9 mouse cellular contexts compared by ENCODE assay signal in the genomic region with DNA sequence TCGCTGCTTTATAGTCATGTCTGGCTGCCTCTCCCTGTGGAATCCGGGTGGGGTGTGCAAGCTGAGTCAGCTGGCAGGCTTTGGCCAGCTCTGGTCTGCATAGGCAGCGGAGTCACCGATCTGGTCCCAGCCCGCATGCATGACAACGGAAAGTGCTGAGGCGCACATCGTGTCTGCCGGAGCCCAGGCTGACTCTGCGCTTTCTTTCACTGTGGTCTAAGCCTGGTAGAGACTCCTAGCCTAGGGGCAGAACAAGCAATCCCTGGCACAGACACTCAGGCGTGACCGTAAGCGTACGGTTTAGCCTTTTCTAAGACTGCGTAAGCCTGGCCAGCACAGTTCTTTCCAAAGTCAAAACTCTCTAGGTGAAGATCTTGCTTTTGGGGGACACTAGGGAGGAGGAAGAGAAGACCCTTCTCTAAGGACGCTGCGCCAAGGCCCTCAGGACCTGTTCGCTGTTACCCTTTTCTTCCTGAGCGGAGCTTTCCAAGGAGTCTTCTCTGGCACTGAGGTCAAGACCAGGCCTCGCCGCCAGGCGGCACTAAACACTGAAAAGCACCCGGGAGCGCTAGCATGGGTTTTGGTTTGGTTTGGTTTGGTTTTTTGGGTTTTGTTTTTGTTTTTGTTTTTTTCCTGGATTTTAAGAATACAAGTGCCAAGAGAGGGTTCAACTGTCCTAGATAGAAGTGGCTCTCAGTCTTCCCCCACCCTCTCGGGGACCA. TPM values are rescaled to one million over a fixed set of nuclear protein-coding genes. Genes with fewer than 3 reads are reported as not detected.
DNase-seq lines count a peak whose midpoint lies in the region; ATAC-seq and TF ChIP-seq lines count a peak whose summit lies in the region.
"Had no signal": no experiment of that assay in that cellular context is flagged by ENCODE, and none has a peak within 500 bp of the region (broad histone marks: within the 10 kb centered on the region; RNA-seq: fewer than 3 reads in every experiment).

A gene (minus strand): TSS at position 10 of the 722 bp plus-strand sequence.

- H3K36me3 ChIP-seq in heart, embryonic 11.5 days (ENCODE audit: control insufficient read depth, insufficient read depth, low read length) = no peaks in the 10 kb centered on the region
- H3K36me3 ChIP-seq in G1E (replicated peaks) = no peaks in the 10 kb centered on the region
- H3K36me3 ChIP-seq in heart, postnatal 0 days (replicated peaks; ENCODE audit: control insufficient read depth, insufficient read depth, low read length) = no peaks in the 10 kb centered on the region
- no peaks in the 10 kb centered on the region for H3K36me3 ChIP-seq in midbrain, embryonic 15.5 days (replicated peaks)
- H3K36me3 ChIP-seq: limb, embryonic 13.5 days had no signal

- H3K9ac ChIP-seq in heart, embryonic 11.5 days (ENCODE audit: low read depth, low read length) = no peak within 1 kb of the TSS
- no peak within 1 kb of the TSS for H3K9ac ChIP-seq in heart, postnatal 0 days (replicated peaks; ENCODE audit: low read depth, low read length)
- peak within 1 kb of the TSS; percentile 7; the same call in 1 of the 2 replicates for H3K9ac ChIP-seq in midbrain, embryonic 15.5 days
- H3K9ac ChIP-seq: limb, embryonic 13.5 days had no signal

- no peak for DNase-seq in heart, adult 11 months
- no peak for DNase-seq in G1E (ENCODE audit: low spot score)
- DNase-seq in cerebellum, postnatal 36 days = peak; percentile 71 to 74
- no peak for DNase-seq in heart, postnatal 0 days (ENCODE audit: low spot score)
- DNase-seq in kidney, postnatal 36 days = peak; percentile 58 to 81
- DNase-seq in natural killer cell, adult 2 months (ENCODE audit: low spot score in 2 of 2) = no peak

- H3K4me3 ChIP-seq in heart, embryonic 11.5 days (ENCODE audit: low read depth, low read length) = 0 out of 2 replicates have a peak within 1 kb of the TSS, but pooled peaks have one; percentile 8
- no peak within 1 kb of the TSS for H3K4me3 ChIP-seq in G1E (ENCODE audit: low read depth, low read length)
- H3K4me3 ChIP-seq in heart, postnatal 0 days (ENCODE audit: low read depth, low read length) = no peak within 1 kb of the TSS
- peak within 1 kb of the TSS; percentile 27 for H3K4me3 ChIP-seq in midbrain, embryonic 15.5 days
- H3K4me3 ChIP-seq: limb, embryonic 13.5 days had no signal

- 4% methylated on average over 25 of the region's 25 CpGs for WGBS in heart, embryonic 11.5 days (ENCODE audit: insufficient replicate concordance)
- 4% methylated on average over 25 of the region's 25 CpGs for WGBS in heart, postnatal 0 days
- 4% methylated on average over 25 of the region's 25 CpGs for WGBS in midbrain, embryonic 15.5 days

- no peak for ATAC-seq in heart, embryonic 11.5 days (replicated peaks; ENCODE audit: insufficient number of reproducible peaks, low FRiP score, low TSS enrichment)
- ATAC-seq in G1E (ENCODE audit: extremely low read depth, insufficient number of reproducible peaks, low FRiP score, poor library complexity, severe bottlenecking) = no peak
- no peak for ATAC-seq in heart, postnatal 0 days (ENCODE audit: insufficient read depth, low read depth)
- peak; percentile 43; the same call in 1 of the 2 replicates for ATAC-seq in midbrain, embryonic 15.5 days (replicated peaks)

- peak within 1 kb of the TSS; percentile 29 for H3K4me2 ChIP-seq in heart, embryonic 11.5 days
- H3K4me2 ChIP-seq in heart, postnatal 0 days (ENCODE audit: low read depth, low read length) = no peak within 1 kb of the TSS
- peak within 1 kb of the TSS; percentile 47 for H3K4me2 ChIP-seq in midbrain, embryonic 15.5 days
- H3K4me2 ChIP-seq: limb, embryonic 13.5 days had no signal

- no peak for TF ChIP-seq EP300 in heart, postnatal 0 days (IDR thresholded peaks at IDR 0.05; ENCODE audit: low read depth)

- peaks cover 92% of the 10 kb centered on the region for H3K27me3 ChIP-seq in heart, embryonic 11.5 days (ENCODE audit: control insufficient read depth, insufficient read depth, low read length)
- H3K27me3 ChIP-seq in G1E (ENCODE audit: insufficient read depth, low read length) = peaks cover 9% of the 10 kb centered on the region; the same call in 1 of the 2 replicates
- peaks cover 92% of the 10 kb centered on the region for H3K27me3 ChIP-seq in heart, postnatal 0 days (ENCODE audit: control insufficient read depth, insufficient read depth, low read length)
- peaks cover 85% of the 10 kb centered on the region for H3K27me3 ChIP-seq in midbrain, embryonic 15.5 days (replicated peaks)

- H3K27ac ChIP-seq in heart, embryonic 11.5 days (ENCODE audit: low read depth, low read length) = no peak within 1 kb of the TSS
- no peak within 1 kb of the TSS for H3K27ac ChIP-seq in heart, postnatal 0 days (ENCODE audit: low read depth)
- no peak within 1 kb of the TSS for H3K27ac ChIP-seq in midbrain, embryonic 15.5 days
- H3K27ac ChIP-seq: limb, embryonic 13.5 days had no signal

- no peaks in the 10 kb centered on the region for H3K9me3 ChIP-seq in heart, embryonic 11.5 days (replicated peaks; ENCODE audit: control insufficient read depth, low read length)
- H3K9me3 ChIP-seq in G1E (replicated peaks) = no peaks in the 10 kb centered on the region
- H3K9me3 ChIP-seq in heart, postnatal 0 days (replicated peaks; ENCODE audit: control insufficient read depth, low read length) = no peaks in the 10 kb centered on the region
- no peaks in the 10 kb centered on the region for H3K9me3 ChIP-seq in midbrain, embryonic 15.5 days
- H3K9me3 ChIP-seq: limb, embryonic 13.5 days had no signal

- H3K4me1 ChIP-seq in heart, embryonic 11.5 days (ENCODE audit: control insufficient read depth, insufficient read depth, low read length) = 0 out of 2 replicates have a peak, but pooled peaks cover 4% of the 10 kb centered on the region
- H3K4me1 ChIP-seq in G1E (ENCODE audit: insufficient read depth, low read depth, low read length) = no peaks in the 10 kb centered on the region
- no peaks in the 10 kb centered on the region for H3K4me1 ChIP-seq in heart, postnatal 0 days (ENCODE audit: control insufficient read depth, insufficient read depth)
- peaks cover 16% of the 10 kb centered on the region for H3K4me1 ChIP-seq in midbrain, embryonic 15.5 days

- TF ChIP-seq CTCF in G1E (IDR thresholded peaks at IDR 0.05; ENCODE audit: low read depth, low read length) = 0 out of 2 replicates have a peak, but pooled peaks have one; percentile 23
- TF ChIP-seq CTCF in heart, postnatal 0 days (IDR thresholded peaks at IDR 0.05; ENCODE audit: low read depth) = peak; percentile 57

RNA-seq across cellular contexts. Expression of the gene that starts here (rescaled TPM):
- not detected in 2 replicates for polyA plus RNA-seq in heart, embryonic 11.5 days (2014; fragmentation: Nextera tagmentation; extraction: Ambion mirVana)
- not detected in 2 replicates for total RNA-seq in G1E (2014; fragmentation: Nextera tagmentation)
- not detected in 2 replicates for total RNA-seq in G1E (2017)
- polyA plus RNA-seq in G1E (2012) = not detected in 2 replicates
- total RNA-seq in heart, postnatal 0 days (2014; rRNA removed; ENCODE audit: low replicate concordance) = not detected in 2 replicates
- polyA plus RNA-seq in heart, postnatal 0 days (2015; fragmentation: Nextera tagmentation; extraction: Ambion mirVana) = not detected in 2 replicates
- 0.38 and 0.72 TPM in 2 replicates for polyA plus RNA-seq in midbrain, embryonic 15.5 days (2015; fragmentation: Nextera tagmentation; extraction: Ambion mirVana)
- polyA plus RNA-seq: limb, embryonic 13.5 days had no signal

Comparison
In these comparisons a context has a peak if more than half of its experiments do, and no peak if none do; other contexts are left out.
1. Peak in ATAC-seq, H3K4me3 ChIP-seq, H3K9ac ChIP-seq and H3K4me2 ChIP-seq in midbrain, embryonic 15.5 days; RNA of the gene not detected or under 1 TPM.
2. DNase-seq: peak in cerebellum, postnatal 36 days (2 of 2) and kidney, postnatal 36 days (2 of 2); none in heart, adult 11 months (single experiment), G1E (single experiment), heart, postnatal 0 days (single experiment) and natural killer cell, adult 2 months (0 of 2).